Mouse (Mus musculus) kidney, postnatal 25 days (tissue): ENCODE measurements at regions not wholly inside any gene's neighbourhood (a gene's known extent, or its start where the extent isn't known, plus 50 kb on each side); places are given as distances from the start of the nearest gene placed in this dataset.
A peak's percentile ranks its signal among the peaks of the same experiment; 100 is the strongest.
"Not testable (repeated sequence)": the region's sequence is repeated elsewhere in the genome, so short reads cannot be mapped to it uniquely, and the experiment has no call there.

Experiments
- DNase-seq, 2 experiments: peaks; one replicate each; pipeline ENCODE4 v3.0.0; 2021; ENCODE audit warnings: mixed read lengths in 2 of 2

DNA sequence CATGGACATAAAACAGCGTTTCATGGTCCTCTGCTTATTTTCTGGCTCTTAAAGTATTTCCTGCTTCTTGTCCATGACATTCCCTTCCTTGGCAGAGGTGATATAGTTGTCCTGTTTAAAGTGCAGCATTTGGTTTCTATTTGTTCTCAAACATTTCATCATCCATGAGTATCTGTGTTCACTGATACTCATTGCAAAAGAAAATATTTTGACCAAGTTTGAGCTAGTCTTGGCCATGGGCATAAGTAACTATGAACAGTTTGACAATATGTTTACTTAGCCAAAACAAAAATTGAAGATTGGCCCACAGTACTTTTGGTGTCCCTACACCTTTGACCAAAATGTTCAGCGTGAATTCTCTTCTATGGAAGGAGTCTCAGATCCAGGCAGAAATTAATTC, 58.7 kb upstream of the 2310057J18Rik start:
- not testable (repeated sequence) for DNase-seq

GRCm38 (mm10) chr10:29087823-29088222, 55.8 kb upstream of the Soga3 start:
- peak in 1 of 2 experiments; percentile 8 for DNase-seq
